ENCODE assay signal across 23 mouse cellular contexts in the genomic region with DNA sequence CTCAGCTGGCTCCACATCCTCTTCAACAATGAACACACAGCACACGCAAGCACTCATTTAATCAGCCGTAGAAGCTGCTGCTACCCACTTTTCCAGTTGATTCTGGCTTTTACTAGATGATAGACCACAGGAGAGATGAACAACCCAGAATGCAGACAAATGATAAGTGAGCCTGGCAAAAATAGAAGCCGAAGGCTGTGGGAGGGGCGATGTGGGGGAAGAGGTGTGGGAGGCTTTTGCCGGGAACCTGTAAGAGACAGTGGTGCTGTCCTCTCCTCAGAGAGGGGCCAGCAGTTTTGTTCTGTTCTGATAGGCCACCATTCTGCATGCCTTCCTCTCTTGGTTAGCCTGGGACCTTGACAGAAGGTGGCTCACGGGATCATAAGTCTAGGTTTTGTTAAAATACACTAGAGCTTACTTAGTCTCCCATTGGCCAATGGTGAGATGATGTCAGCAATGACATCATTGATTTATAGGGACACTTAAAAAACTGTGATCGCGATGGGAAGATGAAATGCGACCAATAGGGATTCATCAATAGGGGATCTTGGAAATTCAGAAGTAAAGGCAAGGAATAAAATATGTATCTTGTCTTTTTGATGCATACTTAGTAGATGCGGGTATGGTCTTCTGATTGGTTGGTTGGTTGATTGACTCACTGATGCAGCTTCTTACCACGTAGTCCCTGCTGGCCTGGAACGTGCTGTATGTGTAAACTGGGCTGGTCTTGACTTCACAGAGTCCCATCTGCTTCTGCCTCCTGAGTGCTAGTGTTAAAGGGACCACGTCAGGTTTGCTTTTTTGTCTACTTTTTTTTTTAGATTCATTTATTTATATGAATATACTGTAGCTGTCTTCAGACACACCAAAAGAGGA. TPM values are rescaled to one million over a fixed set of nuclear protein-coding genes. Genes with fewer than 3 reads are reported as not detected.
DNase-seq lines count a peak whose midpoint lies in the region; ATAC-seq and TF ChIP-seq lines count a peak whose summit lies in the region.
"Had no signal": no experiment of that assay in that cellular context is flagged by ENCODE, and none has a peak within 500 bp of the region (broad histone marks: within the 10 kb centered on the region; RNA-seq: fewer than 3 reads in every experiment).

No protein-coding gene starts in this region.

- peak in 1 of 2 experiments; percentile 32; a peak in 1 of 4 replicates for TF ChIP-seq POLR2A in MEL (IDR thresholded peaks at IDR 0.05; ENCODE audit: control insufficient read depth in 1 of 2, insufficient read depth in 1 of 2, low read depth in 1 of 2, low read length in 2 of 2, poor library complexity in 1 of 2)

- no peaks in the 10 kb centered on the region for H3K27me3 ChIP-seq in MEL (ENCODE audit: control insufficient read depth in 1 of 2, insufficient read depth in 2 of 2, low read length in 2 of 2)
- no peaks in the 10 kb centered on the region for H3K27me3 ChIP-seq in erythroblast, embryonic 14.5 days (ENCODE audit: control insufficient read depth)
- H3K27me3 ChIP-seq in liver, embryonic 16.5 days (ENCODE audit: control insufficient read depth, insufficient read depth, low read depth, low read length): no peaks in the 10 kb centered on the region
- H3K27me3 ChIP-seq: embryonic facial prominence, embryonic 12.5 days; forebrain, embryonic 13.5 days; heart, embryonic 15.5 days; limb, embryonic 12.5 days; midbrain, embryonic 13.5 days; Patski had no signal

- H3K4me1 ChIP-seq in MEL (ENCODE audit: control insufficient read depth in 1 of 2, insufficient read depth in 2 of 2, low read length in 2 of 2): peaks cover 6 to 29% of the 10 kb centered on the region in 2 experiments
- peaks cover 83% of the 10 kb centered on the region for H3K4me1 ChIP-seq in erythroblast, embryonic 14.5 days (ENCODE audit: control insufficient read depth)
- H3K4me1 ChIP-seq in liver, embryonic 16.5 days (ENCODE audit: control insufficient read depth, low read depth, low read length): peaks cover 78% of the 10 kb centered on the region

- H3K9ac ChIP-seq in MEL (ENCODE audit: control insufficient read depth, low read depth, low read length, poor library complexity, severe bottlenecking): 0 out of 2 replicates have a peak overlapping the region, but pooled peaks have one; percentile 29
- peak overlapping the region; percentile 63 for H3K9ac ChIP-seq in liver, embryonic 16.5 days (ENCODE audit: low read depth, low read length)
- H3K9ac ChIP-seq: embryonic facial prominence, embryonic 12.5 days; forebrain, embryonic 13.5 days; heart, embryonic 15.5 days; hindbrain, embryonic 14.5 days; limb, embryonic 12.5 days; midbrain, embryonic 13.5 days had no signal

- peaks cover 22% of the 10 kb centered on the region for H3K79me2 ChIP-seq in MEL (ENCODE audit: control insufficient read depth, insufficient read depth, low read length, poor library complexity)

- peaks cover 0 to 25% of the 10 kb centered on the region in 2 experiments; a peak in 2 of 4 replicates for H3K36me3 ChIP-seq in MEL (ENCODE audit: control insufficient read depth in 1 of 2, insufficient read depth in 2 of 2, low read length in 2 of 2)
- H3K36me3 ChIP-seq in erythroblast, embryonic 14.5 days (ENCODE audit: control insufficient read depth): peaks cover 43% of the 10 kb centered on the region
- H3K36me3 ChIP-seq in liver, embryonic 16.5 days (ENCODE audit: control insufficient read depth, insufficient read depth): no peaks in the 10 kb centered on the region
- H3K36me3 ChIP-seq: embryonic facial prominence, embryonic 12.5 days; heart, embryonic 15.5 days; limb, embryonic 12.5 days; midbrain, embryonic 13.5 days had no signal

- TF ChIP-seq RAD21 in MEL (IDR thresholded peaks at IDR 0.05; ENCODE audit: low read depth, low read length): no peak

- H3K9me3 ChIP-seq in MEL (replicated peaks; ENCODE audit: insufficient read depth, low read length): no peaks in the 10 kb centered on the region
- H3K9me3 ChIP-seq in erythroblast, embryonic 14.5 days (ENCODE audit: control insufficient read depth, low read length): peaks cover 3% of the 10 kb centered on the region
- H3K9me3 ChIP-seq in liver, embryonic 16.5 days (replicated peaks; ENCODE audit: control insufficient read depth, low read length): no peaks in the 10 kb centered on the region
- H3K9me3 ChIP-seq: embryonic facial prominence, embryonic 12.5 days; forebrain, embryonic 13.5 days; heart, embryonic 15.5 days; limb, embryonic 12.5 days; midbrain, embryonic 13.5 days had no signal

- H3K27ac ChIP-seq in left cerebral cortex, adult 2 months: peak overlapping the region; percentile 20; the same call in 1 of the 2 replicates
- H3K27ac ChIP-seq in MEL (ENCODE audit: control insufficient read depth, low read depth, low read length): peak overlapping the region; percentile 83
- H3K27ac ChIP-seq in liver, embryonic 16.5 days (ENCODE audit: low read length): peak overlapping the region; percentile 98
- H3K27ac ChIP-seq: embryonic facial prominence, embryonic 12.5 days; forebrain, embryonic 13.5 days; gastrocnemius, adult 2 months; heart, embryonic 15.5 days; hindbrain, embryonic 14.5 days; limb, embryonic 12.5 days; midbrain, embryonic 13.5 days had no signal

- peak; percentile 62 to 82; a peak in 3 of 4 replicates for TF ChIP-seq EP300 in MEL (IDR thresholded peaks at IDR 0.05; ENCODE audit: low read depth in 1 of 2, low read length in 2 of 2)

- intact Hi-C loops in left cerebral cortex, adult 2 months (cut with DNase I): no loop called here

- peak overlapping the region; percentile 62 for H3K4me2 ChIP-seq in liver, embryonic 16.5 days (ENCODE audit: low read depth, low read length)
- H3K4me2 ChIP-seq: embryonic facial prominence, embryonic 12.5 days; forebrain, embryonic 13.5 days; heart, embryonic 15.5 days; hindbrain, embryonic 14.5 days; limb, embryonic 12.5 days; midbrain, embryonic 13.5 days had no signal

- TF ChIP-seq CTCF in left cerebral cortex, adult 2 months (IDR thresholded peaks at IDR 0.05): no peak
- TF ChIP-seq CTCF in MEL (IDR thresholded peaks at IDR 0.05 in 2 of 3, conservative IDR thresholded peaks at IDR 0.05 in 1 of 3; ENCODE audit: control insufficient read depth in 1 of 3, insufficient read depth in 1 of 3, low read depth in 2 of 3, low read length in 3 of 3, poor library complexity in 1 of 3, severe bottlenecking in 1 of 3): no peak

- 34% methylated on average over 13 of the region's 13 CpGs for WGBS in liver, embryonic 16.5 days (ENCODE audit: insufficient replicate concordance)

- no peak overlapping the region for H3K4me3 ChIP-seq in left cerebral cortex, adult 2 months
- peak overlapping the region; percentile 41 to 46 for H3K4me3 ChIP-seq in MEL (ENCODE audit: control insufficient read depth in 1 of 2, insufficient read depth in 1 of 2, low read depth in 2 of 2, low read length in 2 of 2)
- peak overlapping the region; percentile 62 for H3K4me3 ChIP-seq in erythroblast, embryonic 14.5 days (replicated peaks)
- peak overlapping the region; percentile 33 for H3K4me3 ChIP-seq in liver, embryonic 16.5 days (ENCODE audit: low read depth, low read length)
- H3K4me3 ChIP-seq: embryonic facial prominence, embryonic 12.5 days; forebrain, embryonic 13.5 days; gastrocnemius, adult 2 months; heart, embryonic 15.5 days; limb, embryonic 12.5 days; midbrain, embryonic 13.5 days had no signal

- DNase-seq in left cerebral cortex, adult 2 months (ENCODE audit: extremely low spot score in 1 of 2, low spot score in 2 of 2): no peak
- no peak for DNase-seq in left cerebral cortex, adult 18-20 months (ENCODE audit: low spot score in 2 of 2)
- DNase-seq in MEL (ENCODE audit: low read depth, low spot score): peak; percentile 93
- DNase-seq in natural killer cell, adult 2 months (ENCODE audit: low spot score in 2 of 2): no peak
- no peak for DNase-seq in right cerebral cortex, postnatal 14 days
- DNase-seq in kidney, postnatal 14 days: no peak
- DNase-seq: adrenal gland, postnatal 10 days; cerebellum, postnatal 36 days; gastrocnemius, adult 2 months; kidney, adult 18-20 months; layer of hippocampus, postnatal 36 days; lung, postnatal 10 days; retina, postnatal 1 day; thymus, adult 2 months had no signal

- ATAC-seq in liver, embryonic 16.5 days (ENCODE audit: low read depth): peak; percentile 59
- ATAC-seq: forebrain, embryonic 13.5 days; midbrain, embryonic 13.5 days; Patski had no signal

TF ChIP-seq in MEL, 35 proteins besides CTCF, POLR2A, EP300 and RAD21 (continues in another document):
- TF ChIP-seq ELF1 (IDR thresholded peaks at IDR 0.05; ENCODE audit: low read depth, low read length) (0 out of 2 replicates have a peak, but pooled peaks have one; percentile 10), ZNF384 (IDR thresholded peaks at IDR 0.05; ENCODE audit: low read depth, low read length) (no peak), MXI1 (IDR thresholded peaks at IDR 0.05; ENCODE audit: low read depth, low read length) (peak; percentile 51), ZKSCAN1 (IDR thresholded peaks at IDR 0.05; ENCODE audit: low read depth, low read length) (no peak), ETS1 (IDR thresholded peaks at IDR 0.05; ENCODE audit: low read depth, low read length) (peak; percentile 91), USF2 (IDR thresholded peaks at IDR 0.05; ENCODE audit: borderline replicate concordance in 1 of 2, insufficient read depth in 1 of 2, low read depth in 1 of 2, low read length in 2 of 2) (no peak), SIN3A (IDR thresholded peaks at IDR 0.05; ENCODE audit: low read length) (peak; percentile 83), ZMIZ1 (IDR thresholded peaks at IDR 0.05; ENCODE audit: low read depth, low read length) (peak; percentile 50; the same call in 1 of the 2 replicates), MEF2A (IDR thresholded peaks at IDR 0.05; ENCODE audit: extremely low read depth, insufficient replicate concordance, low read depth, low read length, poor library complexity, severe bottlenecking) (peak; percentile 88; the same call in 1 of the 2 replicates), TAL1 (IDR thresholded peaks at IDR 0.05; ENCODE audit: low read length) (peak; percentile 50), BHLHE40 (IDR thresholded peaks at IDR 0.05; ENCODE audit: borderline replicate concordance, low read depth, low read length) (peak; percentile 62; the same call in 1 of the 2 replicates), MAZ (IDR thresholded peaks at IDR 0.05; ENCODE audit: low read depth, low read length) (peak; percentile 89), JUND (IDR thresholded peaks at IDR 0.05; ENCODE audit: low read depth, low read length) (no peak), TCF12 (IDR thresholded peaks at IDR 0.05; ENCODE audit: low read depth, low read length) (peak; percentile 87), MYB (IDR thresholded peaks at IDR 0.05; ENCODE audit: low read depth, low read length) (no peak)

RNA-seq across cellular contexts. Expression of gene Agfg1, which starts 2.7 kb away (rescaled TPM):
- total RNA-seq in left cerebral cortex, adult 2 months (2021): 10 to 100 TPM; 76.6 to 78.3 TPM
- 10 to 100 TPM; 72.5 to 80.7 TPM for total RNA-seq in left cerebral cortex, adult 18-20 months (2021)
- total RNA-seq in MEL (2012; rRNA removed): 34.1 and 38.2 TPM in 2 replicates
- 10 to 100 TPM in 1 of 2 experiments, not detected in 1; 58.6 TPM for polyA plus RNA-seq in MEL (2012; ENCODE audit: insufficient read depth in 1 of 2, insufficient read length in 2 of 2, low read depth in 1 of 2, low replicate concordance in 2 of 2, missing spikeins in 1 of 2)
- 5.0 and 5.5 TPM in 2 replicates for polyA plus RNA-seq in erythroblast, embryonic 14.5 days (2012)
- polyA plus RNA-seq in liver, embryonic 16.5 days (2015; fragmentation: Nextera tagmentation; extraction: Ambion mirVana): 39.0 and 44.7 TPM in 2 replicates

Comparison
In these comparisons a context has a peak if more than half of its experiments do, and no peak if none do; other contexts are left out.
1. H3K27ac ChIP-seq: peak in every context shown above with its lines; median percentile 98 in liver, embryonic 16.5 days; 83 in MEL; 20 in left cerebral cortex, adult 2 months.